Mouse (Mus musculus) lung, adult 18-20 months (tissue): ENCODE measurements around the gene 4932438H23Rik.

Experiments
- DNase-seq, 2 experiments: peaks; one replicate each; pipeline ENCODE4 v3.0.0; 2022; ENCODE audit warnings: mixed read lengths in 2 of 2

Gene 4932438H23Rik

DNA sequence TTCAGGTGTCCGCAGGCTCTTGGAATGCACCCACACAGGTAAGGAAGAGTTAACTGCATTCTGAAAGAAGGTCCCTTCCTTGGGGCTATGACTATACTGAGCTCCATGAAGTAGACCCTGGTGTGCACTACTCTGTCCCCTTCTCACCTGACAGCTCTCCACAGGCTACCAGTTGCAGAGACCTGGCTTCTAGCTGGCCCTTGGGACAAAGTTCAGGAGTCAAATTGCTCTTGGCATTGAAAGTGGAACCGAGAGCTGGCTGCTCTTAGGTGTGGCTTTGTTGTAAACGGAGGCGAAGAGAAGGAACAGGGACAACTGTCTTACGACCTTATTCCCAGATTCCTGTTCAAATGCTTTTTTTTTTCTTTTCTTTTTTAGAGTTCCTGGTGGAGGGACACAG is 39.8 kb downstream of the 4932438H23Rik start:
- DNase-seq: no peak

DNA sequence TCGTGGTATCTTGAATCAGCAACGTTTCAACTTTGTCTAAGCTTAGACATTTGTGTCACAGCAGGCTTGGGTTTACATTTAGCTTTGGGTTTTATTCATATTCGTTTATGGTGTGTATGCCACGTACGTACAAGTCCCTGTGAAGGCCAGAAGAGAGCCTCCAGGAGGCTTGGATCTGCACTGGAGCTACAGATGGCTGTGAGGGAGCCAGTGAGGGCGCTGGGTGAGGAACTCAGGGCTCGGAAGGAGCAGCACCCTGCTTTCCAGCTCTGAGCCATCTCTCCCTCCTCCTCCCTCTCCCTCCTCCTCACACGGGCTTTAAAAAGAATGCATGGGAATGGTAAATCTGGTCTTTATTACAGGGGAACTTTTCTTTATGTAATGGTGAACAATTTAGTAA is 41.3 kb downstream of the 4932438H23Rik start:
- no peak for DNase-seq

DNA sequence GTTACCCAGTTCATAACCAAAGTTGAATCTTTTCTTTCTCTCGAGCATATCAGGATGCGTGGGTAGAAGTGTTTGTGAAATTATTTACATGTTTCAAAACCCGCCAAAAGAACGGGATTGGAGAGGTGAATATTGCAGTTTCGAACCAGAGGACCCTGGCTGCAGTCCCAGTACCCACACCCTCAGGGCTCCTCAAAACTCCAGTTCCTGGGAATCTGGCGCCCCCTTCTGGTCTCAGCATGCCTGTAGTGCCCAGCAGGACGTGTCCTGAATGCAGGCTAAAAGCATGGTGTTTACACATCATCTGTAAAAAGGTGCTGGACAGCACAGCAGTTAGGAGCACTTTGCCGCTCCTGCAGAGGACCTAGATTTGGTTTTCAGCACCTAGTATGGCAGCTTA is 49.4 kb downstream of the 4932438H23Rik start:
- peak; percentile 30 to 48 for DNase-seq

DNA sequence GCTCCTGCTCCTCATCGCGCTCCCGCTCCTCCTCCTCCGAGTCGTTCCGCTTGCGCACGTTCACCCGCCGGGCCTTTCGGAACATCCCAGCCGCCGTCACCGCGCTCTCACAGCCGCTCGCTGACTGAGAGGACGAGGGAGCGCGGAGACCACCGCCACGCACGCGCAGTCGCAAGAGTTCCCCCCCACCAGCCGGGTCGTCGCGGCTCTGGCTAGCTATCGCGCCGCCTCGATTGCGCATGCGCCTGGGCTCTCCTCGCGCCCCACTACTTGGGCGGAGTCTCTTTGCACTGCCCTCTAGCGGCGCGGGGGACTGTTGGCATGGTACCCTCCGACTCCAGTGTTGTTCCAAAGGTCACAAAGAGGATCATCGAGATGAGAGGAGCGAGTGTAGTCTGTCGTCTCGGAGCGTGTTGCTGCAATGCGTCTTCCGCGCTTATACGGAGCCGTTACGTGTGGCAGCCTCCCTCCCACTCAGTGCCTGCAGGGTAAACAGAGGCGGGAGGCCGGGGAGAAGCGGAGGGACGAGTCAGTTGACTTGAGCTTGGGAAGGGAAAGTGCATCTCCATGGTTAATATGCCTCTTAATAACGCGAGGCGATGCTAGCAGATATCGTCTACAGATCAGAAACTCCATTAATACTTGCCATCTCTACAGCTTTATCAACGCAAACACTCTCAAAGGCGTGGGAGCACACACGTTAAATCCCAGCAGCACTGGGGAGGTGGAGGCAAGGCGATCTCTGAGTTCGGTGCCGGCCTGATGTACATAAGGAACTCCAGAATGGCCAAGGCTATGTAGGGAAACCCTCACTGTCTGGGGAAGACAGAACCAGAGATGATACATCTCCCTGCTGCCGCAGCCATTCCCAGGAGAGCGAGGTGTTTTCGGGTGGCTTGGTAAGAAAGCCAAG is 50.4 kb downstream of the 4932438H23Rik start, which contains the start of gene Paxbp1:
TSS of gene Paxbp1 (minus strand) at position 274 of the 913 bp plus-strand sequence.
- peak; percentile 98 for DNase-seq

DNA sequence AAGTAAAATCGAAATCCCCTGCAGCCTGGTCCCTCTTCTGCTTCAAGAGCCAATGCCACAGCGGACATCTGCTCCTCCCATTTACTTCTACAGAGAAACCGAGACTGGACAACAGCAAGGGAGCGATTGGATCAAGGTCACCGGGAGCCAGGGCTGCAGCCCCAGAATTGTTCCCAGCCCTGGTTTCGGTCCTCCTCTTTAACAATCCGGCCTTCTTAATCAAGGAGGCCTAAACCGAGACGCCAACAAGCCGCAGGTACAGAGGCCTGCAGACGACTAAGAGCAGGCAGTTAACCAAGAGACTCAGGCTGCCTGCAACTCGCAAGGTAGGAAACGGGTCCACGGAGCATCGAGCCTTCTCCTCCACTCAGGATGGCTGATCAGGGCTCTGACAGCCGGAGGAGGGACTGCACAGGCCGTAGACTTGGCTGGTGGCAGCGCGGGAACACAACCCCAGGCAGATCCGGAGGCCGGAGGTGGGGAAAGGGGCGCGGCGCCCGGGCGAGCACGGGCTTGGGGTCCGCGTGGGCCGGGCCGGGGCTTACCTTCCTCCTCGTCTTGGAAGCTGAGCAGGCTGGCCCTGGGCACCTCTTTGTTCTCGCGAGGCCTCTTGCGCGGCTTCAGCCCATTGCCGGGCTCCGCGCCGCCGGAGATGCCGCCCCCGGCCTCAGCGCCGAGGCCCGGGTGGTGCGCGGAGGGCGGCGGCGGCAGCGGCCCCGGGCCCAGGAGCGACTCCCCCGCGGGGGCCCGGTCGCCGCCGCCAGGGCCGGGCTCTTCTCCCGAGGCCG is 51.3 kb downstream of the 4932438H23Rik start:
- peak; percentile 49 to 62 for DNase-seq

DNA sequence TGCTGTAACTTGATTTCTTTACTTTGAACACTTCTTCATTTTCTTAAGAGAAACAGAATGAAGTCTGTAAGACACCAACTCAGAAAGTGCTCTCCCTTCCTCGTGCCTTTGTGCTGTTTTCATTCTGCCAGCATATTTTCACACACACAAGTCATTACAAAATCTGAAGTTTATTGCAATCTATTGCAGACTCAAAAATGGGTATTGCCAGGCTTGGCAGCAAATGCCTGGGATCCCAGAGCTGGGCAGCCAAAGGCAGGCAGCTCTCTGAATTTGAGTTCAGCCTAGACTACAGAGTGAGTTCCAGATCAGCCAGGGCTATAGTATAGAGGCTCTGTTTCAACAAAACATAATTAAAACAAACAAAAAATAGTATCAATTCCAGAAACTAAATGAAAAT is 52.3 kb downstream of the 4932438H23Rik start:
- no peak for DNase-seq

DNA sequence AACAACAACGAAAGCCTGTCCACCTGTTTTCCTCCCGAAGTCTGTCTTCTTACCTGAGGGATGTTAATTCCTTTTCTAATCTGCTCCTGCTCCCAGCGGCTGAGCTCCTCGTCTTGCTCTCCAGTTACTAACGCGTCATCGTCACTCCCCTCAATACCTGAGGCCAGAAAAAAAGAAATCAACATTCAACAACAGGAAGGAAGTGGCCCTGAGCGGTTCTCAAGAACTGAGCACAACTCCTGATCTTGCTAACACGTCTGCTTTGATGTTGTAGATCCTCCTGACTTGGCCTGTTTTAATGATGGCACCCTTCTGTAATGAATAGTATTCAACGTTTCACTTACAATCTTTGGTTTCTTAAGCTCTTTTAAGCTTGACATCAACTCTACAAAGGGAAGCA is 59.1 kb downstream of the 4932438H23Rik start:
- no peak for DNase-seq

DNA sequence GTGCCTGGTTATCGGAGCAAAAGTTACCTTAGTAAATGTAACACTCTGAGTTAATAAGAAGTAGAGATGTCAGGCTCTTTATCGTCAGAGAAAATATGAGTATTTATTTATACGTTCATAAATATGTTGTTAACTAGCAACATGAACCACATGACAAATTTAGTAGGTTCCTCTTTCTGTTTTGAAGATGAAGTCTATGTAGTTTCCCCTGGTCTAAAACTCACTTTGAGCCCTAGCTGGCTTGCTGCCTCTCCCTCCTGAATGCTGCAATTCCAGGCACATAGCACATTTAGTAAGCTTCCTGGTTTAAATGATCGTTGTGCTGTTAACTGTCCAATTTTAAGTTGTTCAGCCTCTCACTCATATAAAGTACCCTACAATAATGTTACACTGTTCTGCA is 64.2 kb downstream of the 4932438H23Rik start:
- no peak for DNase-seq

DNA sequence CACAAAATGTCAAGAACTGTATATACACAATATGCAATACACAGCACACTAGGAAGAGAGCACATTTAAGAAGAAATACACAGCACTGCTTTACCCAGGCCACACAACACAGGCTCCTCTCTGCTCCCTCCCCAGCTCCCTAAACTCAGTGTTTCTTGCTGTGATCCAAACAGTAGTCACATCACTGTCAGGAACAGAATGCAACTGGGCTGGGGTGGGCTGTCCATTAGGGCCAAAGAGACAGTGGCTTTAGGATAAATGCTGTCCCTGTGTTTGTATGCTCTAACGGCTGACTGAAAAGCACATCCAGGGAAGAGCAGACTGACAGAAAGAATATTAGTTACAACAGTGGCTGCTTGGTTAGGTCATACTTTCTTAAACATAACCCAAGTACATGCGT is 65.0 kb downstream of the 4932438H23Rik start:
- no peak for DNase-seq

DNA sequence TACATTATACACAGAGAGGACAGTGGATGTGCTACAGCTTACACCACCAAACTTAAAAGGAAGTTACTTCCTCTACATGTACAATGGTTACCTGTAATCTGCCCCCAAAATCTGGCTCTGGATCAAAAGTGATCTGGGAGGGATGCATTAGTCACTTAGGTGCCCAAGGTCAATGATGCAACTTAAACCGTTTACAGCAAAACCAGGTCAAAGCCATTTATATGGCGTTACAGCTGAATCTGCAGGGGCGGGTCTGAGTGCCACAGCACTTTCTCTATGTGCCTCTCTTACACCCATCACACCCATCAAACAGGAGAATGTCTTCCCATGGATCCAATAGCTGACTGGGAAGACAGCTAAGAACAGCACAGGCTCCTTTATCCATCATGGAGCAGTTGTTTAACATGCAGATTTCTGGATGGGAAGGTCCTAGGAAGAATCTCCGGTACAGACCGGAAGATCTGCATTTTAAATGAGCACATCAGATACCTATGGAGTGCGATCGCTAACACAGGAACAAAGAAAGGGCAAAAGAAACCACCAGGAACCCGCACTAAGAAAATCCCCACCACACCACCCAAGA is 65.7 kb downstream of the 4932438H23Rik start:
- no peak for DNase-seq

DNA sequence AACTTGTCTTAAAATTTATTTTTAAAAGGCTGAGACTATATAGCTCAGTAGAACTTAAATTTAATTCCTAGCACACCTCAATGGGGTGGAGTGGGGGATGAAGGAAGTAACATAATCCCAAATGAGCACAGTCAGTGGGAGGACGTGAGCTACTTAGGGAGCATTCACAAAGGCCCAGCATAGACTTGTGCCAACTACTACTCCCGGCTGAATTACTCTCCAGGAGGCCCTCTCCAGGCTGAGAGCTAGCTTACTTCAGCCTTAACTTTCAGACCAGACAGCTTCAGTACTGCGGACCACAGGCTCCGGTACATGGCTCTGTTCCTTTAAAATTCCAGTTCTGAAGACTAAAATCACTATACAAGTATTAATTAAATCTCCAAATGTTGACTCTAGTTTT is 68.6 kb downstream of the 4932438H23Rik start:
- DNase-seq: no peak

DNA sequence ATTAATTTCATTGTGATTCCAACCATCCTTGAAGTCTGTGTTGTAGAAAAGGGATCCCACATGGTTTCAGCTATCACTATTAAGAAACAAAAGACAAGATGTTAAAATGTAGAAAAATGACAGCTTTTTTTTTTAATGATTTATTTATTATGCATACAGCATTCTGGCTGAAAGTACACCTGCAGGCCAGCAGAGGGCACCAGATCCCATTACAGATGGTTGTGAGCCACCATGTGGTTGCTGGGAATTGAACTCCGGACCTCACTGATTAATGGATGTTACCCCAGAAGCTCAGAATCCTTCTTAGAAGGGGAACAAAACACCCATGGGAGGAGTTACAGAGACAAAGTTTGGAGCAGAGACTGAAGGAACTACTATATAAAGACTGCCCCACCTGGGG is 71.5 kb downstream of the 4932438H23Rik start:
- no peak for DNase-seq

DNA sequence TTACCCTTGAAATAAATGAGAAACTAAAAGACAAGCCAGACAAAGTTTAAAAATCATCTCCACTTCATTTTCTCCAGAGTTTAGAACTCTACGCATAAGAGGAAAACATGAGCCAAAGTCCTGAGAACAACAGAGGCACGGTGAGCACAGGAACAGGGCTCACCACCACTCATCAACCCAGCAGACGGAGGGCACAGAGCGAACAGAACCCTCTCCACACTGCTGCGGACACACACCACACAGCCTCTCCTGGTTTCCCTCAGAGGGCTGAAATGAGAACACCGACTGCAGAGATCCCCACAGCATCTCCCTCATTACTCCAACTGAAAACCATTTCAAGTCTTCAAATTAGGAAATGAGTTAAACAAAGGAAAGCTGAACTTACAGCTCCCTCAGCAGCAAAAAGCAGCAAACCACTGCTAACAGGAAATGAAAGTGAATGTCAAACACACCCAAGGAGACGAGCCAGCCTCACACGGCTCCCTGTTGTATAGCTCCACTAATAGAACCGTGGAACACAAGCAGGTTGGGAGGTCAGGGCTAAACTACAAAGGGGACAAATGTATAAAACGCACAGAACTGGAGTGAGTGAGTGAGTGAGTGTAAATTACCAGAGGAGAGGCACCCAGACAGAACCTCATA is 74.0 kb downstream of the 4932438H23Rik start:
- DNase-seq: no peak

DNA sequence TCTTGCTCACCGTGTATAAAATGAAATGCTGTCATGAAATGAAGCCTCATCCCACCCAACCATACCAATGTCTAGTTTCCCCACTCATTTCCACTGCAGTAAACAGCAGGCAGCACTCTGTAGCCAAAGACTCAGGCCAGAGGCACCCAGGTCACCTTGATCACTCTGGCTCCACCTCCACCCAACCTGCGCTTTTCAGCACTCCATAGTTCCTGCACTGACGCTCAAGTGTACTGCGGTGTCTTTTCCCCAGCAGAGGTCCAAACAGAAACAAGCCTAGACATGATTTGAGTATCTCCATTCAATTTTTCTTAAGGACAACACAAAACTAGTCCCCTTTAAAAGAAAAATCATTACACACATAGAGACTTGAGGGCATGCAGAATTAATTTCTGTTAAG is 75.4 kb downstream of the 4932438H23Rik start:
- no peak for DNase-seq

DNA sequence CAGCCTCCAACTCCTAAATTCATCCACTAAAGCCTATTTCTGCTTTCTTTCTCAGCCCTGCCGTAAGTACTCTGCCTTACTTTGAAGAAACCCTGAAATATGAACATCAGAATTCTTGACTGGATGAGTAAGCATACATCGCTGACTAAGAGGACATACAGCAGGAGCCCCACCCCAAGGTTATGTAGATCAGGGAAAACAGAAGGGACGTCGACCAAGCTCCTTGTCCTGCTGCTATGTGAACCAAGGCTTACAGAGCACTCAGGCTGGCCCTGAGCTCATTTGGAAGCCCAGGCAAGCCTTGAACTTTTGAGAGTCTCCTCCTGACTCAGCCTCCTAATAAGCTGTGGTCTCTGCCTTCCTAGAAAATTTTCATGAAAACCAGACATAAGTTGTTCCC is 79.2 kb downstream of the 4932438H23Rik start:
- DNase-seq: no peak

DNA sequence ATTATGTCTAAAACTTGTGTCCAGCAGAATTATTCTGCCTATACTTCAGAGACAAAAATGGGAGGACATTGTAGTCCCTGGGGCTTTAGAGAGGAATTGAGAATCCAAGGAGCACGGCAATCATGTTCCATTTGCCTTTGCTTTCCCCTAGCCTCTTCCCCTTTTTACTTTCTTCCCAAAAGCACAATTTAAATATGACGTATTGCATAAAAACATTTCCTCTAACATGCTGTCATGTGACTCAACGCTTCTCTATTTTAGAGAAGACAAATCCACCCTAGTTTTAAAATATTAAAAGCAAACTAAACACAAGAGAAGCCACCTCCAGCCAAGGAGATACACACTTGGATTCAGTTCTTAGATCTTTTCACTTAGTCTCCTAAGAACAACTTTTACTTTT is 83.1 kb downstream of the 4932438H23Rik start:
- DNase-seq: no peak

DNA sequence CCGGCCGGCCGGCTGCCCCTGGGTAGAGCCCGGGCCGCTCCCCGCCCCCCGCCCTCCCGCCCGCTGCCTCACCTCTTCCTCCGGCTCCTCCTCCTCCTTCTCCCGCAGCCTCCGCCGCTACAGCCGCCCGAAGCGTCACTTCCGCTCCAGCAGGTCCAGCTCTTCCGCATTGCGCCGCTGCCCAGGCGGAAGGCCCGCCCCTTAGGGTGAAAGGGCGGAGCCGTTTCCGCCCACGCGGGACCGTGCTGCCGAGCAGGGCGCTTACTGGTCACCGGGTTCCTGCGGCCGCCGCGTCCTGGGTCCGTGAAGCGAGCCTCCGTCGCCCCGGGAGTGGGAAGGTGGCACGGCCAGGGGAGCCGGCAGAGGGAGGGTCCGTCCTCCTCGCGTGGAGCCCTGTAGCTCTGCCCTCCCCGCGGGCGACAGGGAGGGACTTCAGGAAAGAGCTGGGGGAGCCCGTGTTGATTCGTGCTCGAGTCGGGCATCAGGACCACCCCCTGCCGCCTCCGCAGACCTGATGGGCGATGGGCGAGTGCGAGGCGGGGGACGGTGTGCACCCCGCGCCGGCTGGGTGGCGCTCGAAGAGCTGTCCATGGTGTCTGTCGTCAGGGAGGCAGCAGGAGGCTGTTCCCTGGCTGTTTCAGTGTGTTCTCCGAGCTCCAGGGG is 83.8 kb downstream of the 4932438H23Rik start, which contains the start of gene Synj1:
TSS of gene Synj1 (minus strand) at position 288 of the 663 bp plus-strand sequence.
- peak; percentile 93 to 95 for DNase-seq

DNA sequence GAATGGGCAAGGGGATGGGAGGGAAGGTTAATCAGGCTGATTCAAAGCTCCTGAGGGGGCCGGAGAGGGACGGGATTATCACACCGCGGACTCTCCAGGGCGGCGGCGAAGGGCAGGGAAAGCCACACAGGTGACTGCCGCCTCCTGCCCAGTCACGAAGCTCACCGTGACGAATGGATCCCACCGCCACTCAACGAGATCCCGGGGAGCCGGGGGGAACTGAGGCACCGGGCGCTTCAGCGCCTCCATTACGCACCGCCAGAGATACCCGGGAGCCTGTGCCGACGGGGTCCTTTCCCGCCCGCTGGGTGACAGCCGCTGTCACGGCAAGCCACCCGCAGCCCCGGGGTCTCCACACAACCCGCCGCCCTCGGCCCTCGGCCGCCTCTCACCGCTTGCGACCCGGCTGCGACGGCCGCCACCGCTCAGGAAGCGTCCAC is 84.3 kb downstream of the 4932438H23Rik start:
- no peak for DNase-seq

DNA sequence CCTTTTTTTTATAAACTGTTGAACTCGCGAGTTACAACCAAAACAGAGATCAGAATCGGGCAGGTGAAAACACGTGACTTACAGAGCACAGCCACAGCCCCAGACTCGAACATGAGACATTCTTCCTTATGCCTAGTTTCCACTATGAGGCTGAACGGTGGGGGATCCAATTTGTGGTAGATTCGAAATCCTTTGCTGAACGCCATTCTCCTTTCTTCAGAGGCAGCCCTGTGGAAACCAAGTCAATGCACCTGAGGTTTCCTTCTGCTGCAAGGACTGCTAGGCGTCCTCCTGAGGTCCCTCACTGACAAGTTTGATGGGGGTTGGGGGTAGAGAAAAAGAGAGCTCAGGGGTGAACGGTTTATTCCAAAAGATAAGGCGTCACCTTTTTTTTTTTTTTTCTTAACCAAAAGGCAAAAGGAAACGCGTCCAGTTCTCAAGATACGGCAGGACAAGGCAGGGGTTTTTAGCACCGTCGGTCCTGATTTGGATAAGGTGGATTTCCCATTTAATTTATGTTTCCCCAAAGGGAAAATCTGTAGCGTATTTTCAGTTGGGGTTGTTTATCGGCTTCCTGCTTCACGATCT is 84.9 kb downstream of the 4932438H23Rik start:
- DNase-seq: no peak

DNA sequence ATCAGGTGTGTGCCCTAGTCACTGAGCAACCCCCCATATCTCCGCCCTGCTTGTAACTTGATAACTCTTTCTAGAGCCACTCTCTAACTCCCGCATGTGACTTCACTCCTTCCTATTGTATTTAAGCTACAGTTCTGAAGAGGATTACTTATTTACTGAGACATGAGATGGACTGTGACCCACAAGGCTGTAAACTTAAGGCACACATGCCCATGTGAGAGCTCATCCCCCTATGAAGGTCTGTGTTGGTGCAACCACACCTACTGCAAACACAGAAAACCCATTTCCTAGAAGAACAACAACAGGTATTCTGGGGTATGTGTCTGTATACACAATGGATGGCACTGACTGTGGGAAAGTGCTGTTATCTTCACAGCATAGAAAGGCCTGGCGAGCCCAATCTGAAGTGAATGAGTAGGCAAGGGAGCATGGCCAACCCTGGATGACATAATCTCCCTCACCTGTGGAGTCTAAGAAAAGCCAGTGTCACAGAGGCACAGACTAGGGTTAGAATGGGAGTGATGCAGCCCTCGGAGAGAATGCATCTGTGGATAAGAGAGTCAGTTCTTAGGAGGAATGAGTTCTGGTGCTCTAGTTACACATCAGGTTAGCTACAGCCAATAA is 89.9 kb downstream of the 4932438H23Rik start:
- DNase-seq: no peak
